Mouse (Mus musculus): Measurements from ENCODE around the gene Gm3005. TPM values are rescaled to one million over a fixed set of nuclear protein-coding genes. Genes with fewer than 3 reads are reported as not detected.
"Not testable (repeated sequence)": the region's sequence is repeated elsewhere in the genome, so short reads cannot be mapped to it uniquely, and the experiment has no call there.

Gene Gm3005
- total RNA-seq (2021): not detected

GRCm38 (mm10) chr14:3427803-3428202, at the start of gene Gm3005:
TSS of gene Gm3005 (plus strand) at chr14:3428103.
- intact Hi-C loops (cut with DNase I); DNase-seq: not testable (repeated sequence)

GRCm38 (mm10) chr14:3394793-3395192, 33.1 kb upstream of the Gm3005 start, which contains the start of gene Gm10413:
TSS of gene Gm10413 (plus strand) at chr14:3395093.
- DNase-seq; intact Hi-C loops (cut with DNase I): not testable (repeated sequence)

- intact Hi-C loops (cut with DNase I); DNase-seq: not testable (repeated sequence)
Measured at GRCm38 (mm10) chr14:3412314-3412713, 15.6 kb upstream of the Gm3005 start, which contains the start of gene Gm10409. TSS of gene Gm10409 (plus strand) at chr14:3412614.

GRCm38 (mm10) chr14:3449079-3449478, 21.2 kb downstream of the Gm3005 start, which contains the start of gene Gm10408:
TSS of gene Gm10408 (plus strand) at chr14:3449379.
- DNase-seq; intact Hi-C loops (cut with DNase I): not testable (repeated sequence)

- intact Hi-C loops (cut with DNase I); DNase-seq: not testable (repeated sequence)
Measured at GRCm38 (mm10) chr14:3634212-3634611, 206.3 kb downstream of the Gm3005 start, which contains the start of gene Gm3012. TSS of gene Gm3012 (plus strand) at chr14:3634512.

Other genes with a start within 250 kb of the Gm3005 start
- not detected for gene Gm5795, start 239.8 kb upstream of the Gm3005 start, total RNA-seq (2021)
- gene D830030K20Rik, start 219.6 kb upstream of the Gm3005 start, total RNA-seq (2021): 1 to 10 TPM; 3.0 to 3.2 TPM
- gene Gm2956, start 95.5 kb upstream of the Gm3005 start, total RNA-seq (2021): not detected
- gene Gm10413, start 33.0 kb upstream of the Gm3005 start, total RNA-seq (2021): not detected
- 1 to 10 TPM in 1 of 2 experiments, under 1 TPM in 1; 0.97 to 1.2 TPM for gene Gm10409, start 15.5 kb upstream of the Gm3005 start, total RNA-seq (2021)
- not detected for gene Gm10408, start 21.3 kb downstream of the Gm3005 start, total RNA-seq (2021)
- gene Gm3012, start 206.4 kb downstream of the Gm3005 start, total RNA-seq (2021): not detected
- gene Gm3020, start 223.9 kb downstream of the Gm3005 start, total RNA-seq (2021): 1 to 10 TPM in 1 of 2 experiments, under 1 TPM in 1; 0.97 to 1.2 TPM

All from heart, postnatal 10 days (tissue).